Mouse (Mus musculus) heart, embryonic 16.5 days (tissue): ENCODE measurements around the gene Hsf2. TPM values are rescaled to one million over a fixed set of nuclear protein-coding genes. Genes with fewer than 3 reads are reported as not detected.
"Not testable (repeated sequence)": the region's sequence is repeated elsewhere in the genome, so short reads cannot be mapped to it uniquely, and the experiment has no call there.

Experiments used
- ATAC-seq: fragments of 200-750 bp; cut with Nextera tagmentation; replicated peaks from 2 replicates; pipeline ENCODE4 v1.8.0; 2017; ENCODE audit warnings: moderate number of reproducible peaks; ENCODE audit not compliant: insufficient read depth, low FRiP score; ENCODE audit errors: extremely low read depth
- H3K27ac ChIP-seq: fragments of 300-500 bp; sonication (generic); 2 replicates; pipeline ENCODE4 v1.5.1; 2014; ENCODE audit warnings: mild to moderate bottlenecking, low read length, control low read depth, moderate library complexity
- H3K27me3 ChIP-seq: fragments of 300-500 bp; sonication (generic); 2 replicates; pipeline ENCODE4 v1.6.1; 2014; ENCODE audit warnings: low read length, mixed read lengths; ENCODE audit not compliant: control insufficient read depth, insufficient read depth
- H3K36me3 ChIP-seq: fragments of 300-500 bp; sonication (generic); 2 replicates; pipeline ENCODE4 v1.6.1; 2014; ENCODE audit not compliant: control insufficient read depth, insufficient read depth
- H3K4me1 ChIP-seq: fragments of 300-500 bp; sonication (generic); 2 replicates; pipeline ENCODE4 v1.6.1; 2014; ENCODE audit warnings: low read length, mixed read lengths; ENCODE audit not compliant: control insufficient read depth, insufficient read depth
- H3K4me2 ChIP-seq: fragments of 300-500 bp; sonication (generic); 2 replicates; pipeline ENCODE4 v1.6.1; 2014; ENCODE audit warnings: low read depth, mild to moderate bottlenecking, control low read depth, low read length
- H3K4me3 ChIP-seq: fragments of 300-500 bp; sonication (generic); 2 replicates; pipeline ENCODE4 v1.5.1; 2014; ENCODE audit warnings: mild to moderate bottlenecking, control low read depth, low read length
- H3K9ac ChIP-seq: fragments of 300-500 bp; sonication (generic); 2 replicates; pipeline ENCODE4 v1.6.1; 2014; ENCODE audit warnings: low read length, control low read depth
- H3K9me3 ChIP-seq: fragments of 300-500 bp; sonication (generic); replicated peaks from 2 replicates; pipeline ENCODE4 v1.6.1; 2016; ENCODE audit warnings: low read length; ENCODE audit not compliant: control insufficient read depth
- WGBS: fragments of 180-500 bp; shearing (Covaris S2); extraction: QIAGEN DNeasy Blood & Tissue Kit; methylation state at CpG from one replicate; pipeline ENCODE4 v1.1.7; 2014; 5-methylcytosine and 5-hydroxymethylcytosine counted together
- polyA plus RNA-seq: library from polyadenylated mRNA; unstranded; fragments of >200 nt; fragmentation: Nextera tagmentation; extraction: Ambion mirVana; gene quantifications from 2 replicates; pipeline ENCODE4 v1.2.1, GENCODE M21; 2015

Gene Hsf2
- polyA plus RNA-seq, 1 experiment from 2014 or later = 19.8 TPM

DNA sequence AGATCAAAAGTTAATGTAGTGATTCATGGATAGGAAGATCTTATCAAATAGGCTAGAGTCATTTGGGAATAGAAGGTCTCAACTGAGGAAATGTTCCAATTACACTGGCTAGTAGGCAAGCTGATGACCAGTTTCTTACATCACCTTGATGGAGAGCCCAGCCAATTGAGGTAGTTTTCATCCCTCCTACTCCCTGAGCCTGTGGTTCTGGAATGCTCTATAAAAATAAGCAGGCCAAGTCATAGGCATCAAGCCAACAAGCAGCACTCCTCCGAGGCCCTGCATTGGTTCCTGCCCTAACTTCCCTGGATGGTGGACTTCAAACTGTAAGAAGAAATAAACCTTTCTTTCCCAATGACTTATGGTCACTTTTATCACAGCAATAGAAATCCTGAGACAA lies 29.1 kb downstream of the Hsf2 start:
- WGBS = 58% methylated on average over 1 of the region's 1 CpGs
- H3K4me3 ChIP-seq = no peak overlapping the region
- H3K4me2 ChIP-seq = no peak overlapping the region
- H3K9ac ChIP-seq = no peak overlapping the region
- H3K27ac ChIP-seq = no peak overlapping the region
- no peaks in the 10 kb centered on the region for H3K27me3 ChIP-seq
- no peak for ATAC-seq
- no peaks in the 10 kb centered on the region for H3K4me1 ChIP-seq
- H3K36me3 ChIP-seq = peaks cover 65% of the 10 kb centered on the region
- H3K9me3 ChIP-seq = no peaks in the 10 kb centered on the region

DNA sequence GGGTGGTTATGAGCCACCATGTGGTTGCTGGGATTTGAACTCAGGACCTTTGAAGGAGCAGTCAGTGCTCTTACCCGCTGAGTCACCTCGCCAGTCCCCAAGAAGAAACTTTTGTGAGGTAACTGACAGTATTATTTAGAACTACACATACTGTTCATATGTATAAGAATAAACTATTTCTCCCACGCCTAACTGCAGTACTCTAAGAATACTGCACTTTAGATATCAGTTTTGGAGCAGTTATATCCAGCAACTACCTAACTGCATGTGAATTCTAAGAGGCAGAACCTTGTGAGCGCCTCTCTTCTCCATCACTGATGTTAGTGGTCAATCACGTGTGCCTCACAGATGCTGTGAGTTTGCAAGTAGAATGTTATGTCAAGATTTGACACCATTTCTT lies 40.3 kb downstream of the Hsf2 start:
- no peak overlapping the region for H3K4me3 ChIP-seq
- H3K36me3 ChIP-seq = peaks cover 33% of the 10 kb centered on the region
- H3K27me3 ChIP-seq = no peaks in the 10 kb centered on the region
- no peak overlapping the region for H3K27ac ChIP-seq
- H3K4me2 ChIP-seq = no peak overlapping the region
- 88% methylated on average over 5 of the region's 5 CpGs for WGBS
- 0 out of 2 replicates have a peak, but pooled peaks cover 3% of the 10 kb centered on the region for H3K9me3 ChIP-seq
- ATAC-seq = no peak
- H3K4me1 ChIP-seq = peaks cover 16% of the 10 kb centered on the region
- H3K9ac ChIP-seq = no peak overlapping the region

DNA sequence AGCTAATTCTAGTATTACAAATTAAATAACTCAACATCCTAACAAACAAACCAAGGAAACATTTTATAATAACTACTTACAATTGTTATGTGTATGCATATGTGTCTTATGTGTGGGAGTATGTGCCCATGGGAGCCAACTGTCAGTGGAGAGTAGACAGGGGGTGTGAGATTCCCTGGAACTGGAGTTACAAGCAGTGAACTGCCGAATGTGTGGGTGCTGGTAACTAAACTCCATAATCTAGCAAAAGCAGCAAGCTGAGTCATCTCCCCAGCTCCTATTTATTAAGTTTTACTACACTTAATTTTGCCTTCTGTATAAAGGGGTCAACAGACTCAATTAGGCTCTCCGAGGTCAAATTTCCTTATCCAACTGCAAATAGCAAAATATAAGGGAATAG lies 44.9 kb downstream of the Hsf2 start:
- H3K27me3 ChIP-seq = 0 out of 2 replicates have a peak, but pooled peaks cover 2% of the 10 kb centered on the region
- peak overlapping the region; percentile 91 for H3K9ac ChIP-seq
- H3K9me3 ChIP-seq = no peaks in the 10 kb centered on the region
- no peak overlapping the region for H3K27ac ChIP-seq
- H3K4me2 ChIP-seq = peak overlapping the region; percentile 84
- peaks cover 12% of the 10 kb centered on the region for H3K36me3 ChIP-seq
- peak overlapping the region; percentile 83 for H3K4me3 ChIP-seq
- peaks cover 16% of the 10 kb centered on the region for H3K4me1 ChIP-seq
- 54% methylated on average over 2 of the region's 2 CpGs for WGBS
- ATAC-seq = no peak

DNA sequence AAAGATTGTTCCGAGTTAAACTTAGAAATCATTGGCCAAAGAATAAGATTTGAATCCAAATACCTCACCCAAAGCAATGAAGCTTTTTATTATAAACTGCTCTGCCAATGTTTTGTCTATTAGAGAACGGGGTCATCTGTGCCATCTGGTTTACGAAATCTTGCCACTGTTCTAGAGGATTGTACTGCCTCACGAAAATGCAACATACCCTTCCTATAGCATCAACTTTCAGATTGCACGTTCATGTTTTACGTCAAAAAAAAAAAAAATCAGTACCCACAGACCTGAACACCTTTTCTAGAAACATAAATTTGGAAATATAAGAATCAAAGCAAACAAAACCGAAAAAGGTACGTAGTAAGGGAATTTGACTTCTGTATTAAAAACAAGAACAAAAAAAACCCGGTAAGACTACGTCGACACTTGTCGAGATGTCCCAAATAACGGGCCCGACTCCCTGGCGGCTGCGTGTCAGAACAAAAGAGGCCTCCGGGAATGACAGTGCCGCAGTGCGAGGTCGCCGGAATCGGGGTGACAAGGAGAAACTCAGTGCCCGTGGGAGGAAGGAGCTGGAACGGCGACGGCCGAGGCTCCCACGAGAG lies 45.5 kb downstream of the Hsf2 start:
- peaks cover 16% of the 10 kb centered on the region for H3K4me1 ChIP-seq
- H3K4me3 ChIP-seq = peak overlapping the region; percentile 83
- H3K36me3 ChIP-seq = peaks cover 6% of the 10 kb centered on the region
- 3% methylated on average over 28 of the region's 28 CpGs for WGBS
- peak overlapping the region; percentile 91 for H3K9ac ChIP-seq
- H3K27ac ChIP-seq = peak overlapping the region; percentile 92
- H3K9me3 ChIP-seq = no peaks in the 10 kb centered on the region
- 0 out of 2 replicates have a peak, but pooled peaks cover 2% of the 10 kb centered on the region for H3K27me3 ChIP-seq
- no peak for ATAC-seq
- peak overlapping the region; percentile 84 for H3K4me2 ChIP-seq

DNA sequence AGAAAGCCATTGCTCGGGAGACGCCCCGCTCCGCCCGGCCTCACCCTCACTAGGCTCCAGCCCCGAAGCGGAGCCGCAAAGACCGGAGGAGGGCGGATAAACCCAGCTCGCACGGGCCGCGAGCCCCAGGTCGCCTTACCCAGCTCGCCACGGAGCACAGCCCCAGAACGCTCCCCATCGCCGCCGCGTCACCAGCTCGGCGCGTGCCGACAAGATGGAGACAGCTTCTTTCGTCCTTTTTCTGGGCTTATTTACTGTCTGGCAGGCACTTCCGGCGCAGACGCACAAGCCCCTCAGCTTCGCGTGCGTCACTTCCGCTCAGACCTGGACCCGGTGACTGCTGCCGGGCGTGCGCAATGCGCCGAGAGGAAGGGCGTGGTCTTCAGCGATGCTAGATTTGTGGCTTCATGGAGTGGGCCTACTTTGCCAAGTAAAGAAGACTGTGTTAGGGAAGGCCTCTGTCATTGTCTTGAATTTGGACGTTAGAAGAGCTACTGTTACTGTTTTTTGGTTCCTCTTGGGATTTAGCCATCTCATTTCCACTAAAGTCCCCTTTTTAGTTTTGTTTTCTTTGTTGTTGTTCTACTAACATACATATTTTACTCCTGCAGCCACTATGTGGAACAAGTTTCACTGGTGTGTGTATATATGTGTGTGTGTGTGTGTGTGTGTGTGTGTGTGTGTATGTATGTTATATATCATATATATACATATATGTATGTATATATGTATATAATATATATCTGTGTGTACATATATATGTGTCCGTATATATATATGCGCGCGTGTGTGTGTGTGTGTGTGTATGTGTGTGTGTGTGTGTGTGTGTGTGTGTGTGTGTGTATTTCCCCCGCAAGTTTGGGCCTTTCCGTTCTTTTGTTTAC lies 46.3 kb downstream of the Hsf2 start, which contains the start of gene Serinc1:
Gene Serinc1, minus strand, starts transcription at position 313 of the 884 bp plus-strand sequence.
- ATAC-seq = peak; percentile 99
- Histone ChIP-seq H3K27me3 (0 out of 2 replicates have a peak, but pooled peaks cover 2% of the 10 kb centered on the region), H3K27ac (peak within 1 kb of the TSS; percentile 92), H3K36me3 (no peaks in the 10 kb centered on the region), H3K4me2 (peak within 1 kb of the TSS; percentile 84), H3K4me1 (peaks cover 16% of the 10 kb centered on the region), H3K9me3 (no peaks in the 10 kb centered on the region; the same call in 1 of the 2 replicates), H3K4me3 (peak within 1 kb of the TSS; percentile 83), H3K9ac (peak within 1 kb of the TSS; percentile 91)
- 12% methylated on average over 49 of the region's 49 CpGs for WGBS

DNA sequence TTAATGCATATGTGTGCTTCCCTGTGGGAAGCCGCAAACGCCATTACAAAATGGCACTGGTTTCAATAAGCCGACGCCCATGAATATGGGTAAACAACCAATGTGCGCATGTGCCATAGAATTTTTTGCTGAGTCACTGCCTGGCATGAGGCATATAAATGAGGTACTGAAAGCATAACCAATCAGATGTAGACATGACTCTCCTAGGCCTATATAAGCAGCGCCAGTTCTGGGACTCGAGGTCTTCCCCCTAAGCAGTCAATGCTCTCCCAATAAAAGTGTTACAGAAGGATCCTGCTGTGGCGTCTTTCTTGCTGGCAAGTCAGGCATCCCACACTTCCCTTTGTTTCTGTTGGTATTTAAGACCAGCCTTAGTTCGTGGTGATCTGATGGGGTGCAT lies 57.7 kb downstream of the Hsf2 start:
- H3K9me3 ChIP-seq, H3K4me2 ChIP-seq, H3K4me1 ChIP-seq, ATAC-seq, H3K27me3 ChIP-seq, H3K4me3 ChIP-seq, H3K27ac ChIP-seq, H3K9ac ChIP-seq, H3K36me3 ChIP-seq: not testable (repeated sequence)
- 82% methylated on average over 9 of the region's 9 CpGs for WGBS

DNA sequence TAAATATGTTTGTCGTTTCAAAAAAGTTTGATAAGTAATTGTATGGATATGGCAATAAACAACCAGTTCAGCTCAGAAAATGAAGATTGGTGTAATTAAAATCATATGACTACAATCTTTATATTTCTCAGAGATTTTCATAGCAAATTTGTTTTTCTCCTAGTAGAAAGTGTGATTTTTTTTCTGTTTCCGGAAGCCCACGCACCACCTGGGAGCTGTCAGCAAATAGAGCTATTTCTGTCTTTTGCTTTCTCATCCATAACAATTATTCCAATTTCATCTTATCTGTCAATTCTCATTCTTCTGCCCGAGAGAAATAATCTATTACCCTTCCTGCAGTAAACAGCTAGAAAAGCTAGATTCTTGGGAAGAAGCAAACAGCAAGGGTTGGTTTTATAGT lies 63.4 kb downstream of the Hsf2 start:
- Histone ChIP-seq H3K4me3 (no peak overlapping the region), H3K36me3 (no peaks in the 10 kb centered on the region), H3K9ac (no peak overlapping the region), H3K27me3 (no peaks in the 10 kb centered on the region), H3K27ac (no peak overlapping the region), H3K4me2 (no peak overlapping the region), H3K9me3 (no peaks in the 10 kb centered on the region), H3K4me1 (no peaks in the 10 kb centered on the region)
- ATAC-seq = no peak
- 77% methylated on average over 4 of the region's 4 CpGs for WGBS

DNA sequence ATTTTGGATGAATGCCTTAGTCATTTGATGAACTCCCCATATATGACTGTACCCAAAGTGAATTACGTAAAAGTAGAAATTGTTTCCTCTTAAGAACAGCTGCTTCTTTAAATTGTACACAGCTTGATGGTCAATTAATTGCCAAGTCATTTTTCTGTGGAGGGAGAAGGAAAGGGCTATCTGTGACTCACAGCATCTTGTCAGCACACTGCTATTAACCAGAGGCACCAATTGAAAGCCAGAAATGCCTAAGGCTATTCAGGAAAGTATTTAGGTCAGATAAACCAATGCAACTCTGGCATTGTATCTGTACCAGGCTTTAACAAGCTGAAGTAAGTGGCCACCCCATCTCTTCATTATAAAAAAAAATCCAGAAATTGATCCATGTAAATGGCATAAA lies 67.5 kb downstream of the Hsf2 start:
- ATAC-seq = no peak
- H3K9ac ChIP-seq = no peak overlapping the region
- H3K4me1 ChIP-seq = no peaks in the 10 kb centered on the region
- H3K27me3 ChIP-seq = no peaks in the 10 kb centered on the region
- H3K36me3 ChIP-seq = no peaks in the 10 kb centered on the region
- H3K4me2 ChIP-seq = no peak overlapping the region
- WGBS = 78% methylated on average over 1 of the region's 1 CpGs
- no peak overlapping the region for H3K4me3 ChIP-seq
- H3K9me3 ChIP-seq = no peaks in the 10 kb centered on the region
- H3K27ac ChIP-seq = no peak overlapping the region

DNA sequence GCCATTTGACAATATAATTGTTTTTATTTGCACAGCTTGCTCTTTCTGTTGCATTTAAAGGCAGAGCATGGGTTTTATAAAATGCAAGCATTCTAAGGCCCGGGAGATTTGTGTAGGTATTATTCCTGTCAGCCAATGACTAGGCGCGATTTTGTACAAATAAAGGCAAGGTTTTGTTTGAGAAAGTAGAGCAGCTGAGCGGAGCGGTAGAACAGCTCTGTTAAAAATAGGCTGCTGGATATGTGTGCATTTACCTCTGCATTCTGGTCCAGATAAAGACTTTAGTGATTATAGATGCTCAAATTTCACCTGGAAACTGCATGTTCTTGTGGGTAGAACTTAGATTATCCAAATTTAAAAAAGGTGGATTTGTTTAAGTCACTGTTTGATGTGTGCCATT lies 71.4 kb downstream of the Hsf2 start:
- Histone ChIP-seq H3K27me3 (no peaks in the 10 kb centered on the region), H3K9me3 (no peaks in the 10 kb centered on the region), H3K4me1 (no peaks in the 10 kb centered on the region), H3K27ac (no peak overlapping the region), H3K36me3 (no peaks in the 10 kb centered on the region), H3K4me2 (no peak overlapping the region), H3K4me3 (no peak overlapping the region), H3K9ac (no peak overlapping the region)
- 78% methylated on average over 5 of the region's 5 CpGs for WGBS
- ATAC-seq = no peak
